Mouse (Mus musculus): Measurements from ENCODE around the gene Tas1r2.

The Tas1r2 gene

GRCm38 (mm10) chr4:139653238-139653637, at the start of gene Tas1r2:
Tas1r2 (plus strand) TSS chr4:139653538.
- no peak for DNase-seq (ENCODE audit: low spot score)

DNA sequence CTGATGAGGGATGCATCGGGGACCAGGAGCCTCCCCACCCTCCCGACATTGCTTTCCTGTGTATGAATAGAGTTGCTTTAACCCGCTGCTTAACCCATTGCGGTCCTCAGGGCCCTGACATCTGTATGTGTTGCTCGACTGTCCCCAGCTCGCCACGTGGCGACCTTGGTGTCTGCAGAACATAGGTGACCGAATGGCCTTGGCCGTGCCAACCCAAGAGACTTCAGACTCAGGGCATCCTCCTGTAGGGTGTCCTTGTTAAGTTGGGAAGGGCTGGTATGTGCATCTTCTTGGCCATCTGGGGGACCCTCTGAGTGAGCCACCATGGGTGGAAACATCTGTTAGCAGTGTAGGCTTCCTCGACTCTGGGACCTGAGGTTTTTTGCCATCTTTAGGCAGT, 48.1 kb upstream of the Tas1r2 start:
- DNase-seq (ENCODE audit: low spot score) = no peak

DNA sequence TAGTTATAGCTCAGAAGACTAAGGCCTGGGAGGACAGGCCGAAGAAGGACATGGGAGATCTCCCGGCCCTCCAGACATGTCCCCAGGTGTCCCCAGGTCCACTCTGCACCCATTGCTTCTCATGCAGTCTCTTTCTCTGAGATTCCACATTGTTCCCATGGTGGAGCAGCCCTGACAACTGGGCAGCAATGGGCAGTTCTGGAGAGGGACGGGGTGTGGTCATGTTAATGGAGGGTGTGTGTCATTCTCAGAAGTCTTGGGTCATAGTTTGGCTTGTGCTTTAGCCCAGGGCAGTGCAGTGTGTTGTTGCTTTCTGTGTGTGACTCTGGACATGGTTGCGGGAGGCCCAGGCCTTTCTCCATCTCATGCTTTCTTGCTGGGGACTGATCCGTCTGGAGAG, 46.6 kb upstream of the Tas1r2 start:
- DNase-seq (ENCODE audit: low spot score) = no peak

- no peak for DNase-seq (ENCODE audit: low spot score)
Measured at GRCm38 (mm10) chr4:139608975-139609374, 44.4 kb upstream of the Tas1r2 start.

DNA sequence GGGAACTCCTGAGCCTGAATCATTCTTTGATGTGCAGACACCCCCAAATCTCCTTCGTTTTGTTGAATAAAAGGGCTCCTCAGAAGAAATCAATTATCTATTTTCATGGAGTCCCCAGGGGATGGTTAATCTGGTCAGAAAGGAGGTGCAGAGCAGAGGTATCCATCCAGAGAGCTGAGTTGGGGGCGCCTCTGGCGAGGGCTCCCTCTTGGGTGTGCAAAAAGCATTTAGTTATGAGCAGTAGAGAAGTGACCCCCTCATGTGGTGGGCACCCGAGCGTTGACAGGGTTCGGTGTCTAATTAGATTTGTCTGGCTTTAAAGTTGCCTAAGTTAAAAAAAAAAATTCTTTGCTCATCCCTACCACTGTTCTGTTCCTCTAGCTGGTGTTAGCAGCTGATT, 42.4 kb upstream of the Tas1r2 start:
- DNase-seq (ENCODE audit: low spot score) = no peak

DNA sequence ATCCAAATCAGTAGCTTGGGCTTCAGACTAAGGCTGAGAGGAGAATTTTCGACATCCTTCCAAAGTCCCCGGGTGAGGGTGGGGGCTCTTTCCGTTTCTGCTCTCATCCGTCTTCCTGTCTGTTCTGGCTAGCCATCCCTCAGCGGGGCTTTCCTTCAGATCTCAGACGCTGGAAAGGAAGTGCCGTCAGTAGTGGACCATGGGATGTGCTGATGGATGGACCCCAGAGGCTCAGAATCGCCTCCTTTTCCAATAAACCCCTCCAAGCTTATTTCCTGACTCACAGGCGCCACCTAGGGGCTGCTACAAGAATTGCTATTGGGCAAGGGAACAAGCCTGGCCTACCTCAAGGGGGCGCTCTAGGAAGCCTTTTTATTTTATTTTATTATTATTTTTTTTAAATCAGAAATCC, 41.8 kb upstream of the Tas1r2 start:
- DNase-seq (ENCODE audit: low spot score) = peak; percentile 64

DNA sequence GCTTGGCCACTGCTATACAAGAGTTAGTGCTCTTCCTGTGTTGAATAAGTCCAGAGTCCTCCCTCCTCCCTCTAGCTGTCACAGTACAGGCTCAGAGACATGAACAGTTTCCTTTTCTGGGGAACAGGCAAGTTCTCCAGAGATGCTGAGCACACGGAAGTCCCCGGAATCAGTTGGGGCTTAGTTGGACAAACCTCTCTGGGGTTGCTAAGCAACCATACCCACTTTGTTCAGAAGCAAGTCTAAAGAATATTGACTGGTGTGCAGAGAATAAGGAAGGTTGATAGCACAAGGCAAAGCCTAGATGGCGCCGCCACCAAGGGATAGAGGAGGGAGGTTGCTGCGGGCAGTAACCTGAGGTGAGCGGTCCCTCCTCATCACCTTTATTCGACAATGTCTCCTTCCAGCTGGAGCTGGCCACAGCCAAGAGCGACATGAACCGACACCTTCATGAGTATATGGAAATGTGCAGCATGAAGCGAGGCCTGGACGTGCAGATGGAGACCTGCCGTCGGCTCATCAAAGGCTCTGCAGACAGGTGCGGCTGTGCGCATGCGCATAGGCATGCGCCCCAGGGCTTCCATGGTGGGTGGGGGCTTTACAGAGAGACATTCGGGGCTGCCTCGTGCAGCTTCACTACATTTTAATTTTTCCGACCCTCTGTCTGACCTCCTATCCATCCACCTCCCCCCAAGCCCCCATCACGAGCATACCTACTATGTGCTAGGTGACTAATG, 38.6 kb upstream of the Tas1r2 start:
- DNase-seq (ENCODE audit: low spot score) = no peak

- DNase-seq (ENCODE audit: low spot score) = no peak
Measured at GRCm38 (mm10) chr4:139616276-139617000, 36.9 kb upstream of the Tas1r2 start.

DNA sequence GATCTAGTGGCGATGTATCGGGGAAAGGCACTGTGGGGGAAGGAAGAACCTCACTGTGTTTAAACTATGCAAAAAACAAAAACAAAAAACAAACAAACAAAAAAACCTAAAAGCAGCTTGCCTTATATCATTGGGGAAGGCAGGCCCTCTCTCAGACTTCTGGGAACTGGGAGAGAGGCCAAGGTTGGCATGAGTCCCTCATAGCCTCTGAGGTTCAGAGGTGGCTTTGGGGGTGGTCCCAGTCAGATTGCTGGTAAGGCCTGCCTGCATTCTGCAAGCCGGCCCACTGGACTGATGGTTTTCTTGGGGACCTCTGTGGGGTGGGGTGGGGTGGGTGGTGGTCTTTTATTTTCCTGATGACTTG, 36.4 kb upstream of the Tas1r2 start:
- DNase-seq (ENCODE audit: low spot score) = no peak

DNA sequence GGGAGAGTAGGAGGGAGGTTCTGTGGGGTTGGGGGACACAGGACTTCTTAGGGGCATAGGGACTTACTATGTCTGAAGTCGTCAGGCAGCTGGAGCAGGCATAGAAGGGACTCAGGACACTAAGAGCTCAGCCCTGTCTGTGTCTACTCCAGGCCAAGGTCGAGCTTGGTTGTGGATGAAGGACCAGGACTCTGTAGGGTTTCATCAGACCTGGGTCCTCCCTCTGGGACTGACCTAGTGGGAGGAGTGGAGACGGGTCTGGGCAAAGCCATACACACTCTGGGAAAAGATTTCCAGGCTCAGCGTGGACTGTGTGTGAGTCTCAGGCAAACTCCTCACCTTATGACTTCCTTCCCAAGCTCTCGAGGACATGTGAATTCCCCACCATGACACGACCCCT, 33.6 kb upstream of the Tas1r2 start:
- no peak for DNase-seq (ENCODE audit: low spot score)

- DNase-seq (ENCODE audit: low spot score) = peak; percentile 66
Measured at GRCm38 (mm10) chr4:139622373-139623282, 30.7 kb upstream of the Tas1r2 start, which contains the start of gene Aldh4a1. Aldh4a1 (plus strand) TSS chr4:139622866.

- no peak for DNase-seq (ENCODE audit: low spot score)
Measured at GRCm38 (mm10) chr4:139623434-139624115, 29.8 kb upstream of the Tas1r2 start.

DNA sequence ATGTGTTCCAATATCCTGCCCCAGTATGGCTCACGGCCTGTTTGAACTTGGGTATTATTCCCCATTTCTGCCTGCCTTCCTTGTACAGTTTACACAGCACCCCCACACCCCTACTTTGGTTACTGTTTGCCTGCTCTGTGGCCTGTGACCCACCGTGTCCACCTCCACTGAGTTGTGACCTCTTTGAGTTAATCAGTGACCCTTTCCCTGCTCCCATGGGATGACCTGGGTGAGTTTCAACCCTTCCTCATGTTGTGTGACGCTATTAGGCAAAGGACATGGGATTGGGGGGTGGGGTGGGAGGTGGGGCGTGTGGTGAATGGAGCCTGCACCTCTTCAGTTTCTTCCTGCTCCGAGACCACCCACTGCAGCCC, 29.2 kb upstream of the Tas1r2 start:
- DNase-seq (ENCODE audit: low spot score) = no peak

GRCm38 (mm10) chr4:139624706-139625105, 28.6 kb upstream of the Tas1r2 start:
- DNase-seq (ENCODE audit: low spot score) = no peak

DNA sequence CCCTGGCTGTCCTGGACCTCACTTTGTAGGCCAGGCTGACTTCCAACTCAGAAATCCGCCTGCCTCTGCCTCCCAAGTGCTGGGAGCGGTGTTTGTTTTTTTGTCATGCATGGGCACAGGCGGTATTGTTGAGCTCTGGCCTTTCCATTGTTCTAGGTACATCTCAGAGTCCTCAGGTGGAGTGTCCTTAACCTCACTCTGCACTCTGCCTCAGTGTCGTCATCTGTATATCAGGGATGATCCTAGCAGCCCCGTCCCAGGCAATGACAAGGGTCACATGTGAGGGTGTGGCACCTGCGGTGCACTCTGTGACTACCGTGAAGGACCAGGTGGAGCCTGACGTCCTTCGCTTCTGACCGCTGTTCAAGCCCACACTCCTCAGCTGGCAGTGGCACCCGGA, 26.0 kb upstream of the Tas1r2 start:
- no peak for DNase-seq (ENCODE audit: low spot score)

DNA sequence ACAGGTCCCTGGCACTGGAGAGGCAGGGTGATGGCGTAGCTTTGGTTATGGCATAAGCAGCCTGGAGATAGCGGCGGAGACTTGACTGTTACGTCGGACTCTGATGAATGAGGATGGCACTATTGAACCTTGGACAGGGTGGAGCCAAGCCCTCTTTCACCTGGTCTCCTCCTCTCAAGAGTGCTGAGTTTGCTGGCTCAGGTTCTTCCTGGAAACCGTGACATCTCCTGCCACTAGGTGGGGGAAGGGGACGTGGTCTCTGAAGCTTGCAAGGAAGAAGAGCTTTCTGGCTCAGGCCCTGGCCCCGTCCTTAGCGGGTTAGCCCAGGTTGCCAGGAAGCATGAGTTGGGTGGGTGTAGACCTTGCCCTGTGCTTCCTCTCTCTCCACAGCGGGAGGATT, 23.2 kb upstream of the Tas1r2 start:
- DNase-seq (ENCODE audit: low spot score) = no peak

GRCm38 (mm10) chr4:139631141-139631540, 22.2 kb upstream of the Tas1r2 start:
- no peak for DNase-seq (ENCODE audit: low spot score)

DNA sequence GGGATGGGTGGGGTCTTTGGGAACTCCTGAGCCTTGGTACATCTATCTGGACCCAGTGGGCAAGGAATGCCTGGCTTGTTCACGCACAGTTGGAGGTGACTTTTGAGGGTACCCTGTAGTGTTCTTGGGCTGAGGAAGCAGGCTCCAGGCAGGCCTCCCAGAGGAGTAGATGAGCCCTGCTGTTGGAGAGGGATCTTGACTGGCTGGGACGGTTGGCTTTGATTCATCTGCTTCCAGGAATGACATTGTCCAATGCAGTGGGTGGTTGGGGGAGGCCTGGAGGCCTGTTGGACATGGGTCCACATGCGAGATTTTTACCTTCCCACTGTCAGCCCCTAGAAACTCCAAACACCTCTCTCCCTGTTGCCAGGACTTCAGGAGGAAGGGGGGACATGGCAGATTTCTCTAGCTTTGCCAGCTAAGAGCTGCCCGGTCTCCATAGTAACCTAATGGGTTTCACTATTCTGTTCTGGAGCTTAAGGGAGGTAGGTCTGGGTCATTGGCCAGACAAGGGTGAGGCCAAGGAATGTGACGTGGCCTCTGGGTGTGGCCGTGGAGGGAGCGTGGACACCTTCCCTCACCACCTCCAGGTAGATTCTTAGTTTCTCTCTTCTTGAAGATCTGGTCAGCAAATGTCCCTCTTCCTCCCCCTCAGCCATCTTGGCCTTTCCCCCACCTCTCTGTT, 21.6 kb upstream of the Tas1r2 start:
- DNase-seq (ENCODE audit: low spot score) = no peak

DNA sequence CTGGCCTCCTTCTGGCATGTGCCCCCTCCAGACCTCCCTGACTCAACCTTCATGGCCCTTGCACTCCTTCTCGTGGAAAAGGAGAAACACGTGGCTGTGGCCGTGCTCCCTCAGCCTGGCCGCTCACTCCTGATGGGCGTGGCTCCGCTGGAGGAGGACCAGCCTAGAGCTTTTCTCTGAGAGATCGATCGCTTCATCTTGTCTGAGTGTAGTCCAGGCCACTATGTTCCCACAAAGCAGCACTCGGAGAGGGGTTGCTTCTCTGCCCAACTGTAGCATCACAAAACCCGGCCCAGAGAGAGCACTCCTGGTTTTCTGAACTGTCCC, 21.1 kb upstream of the Tas1r2 start:
- no peak for DNase-seq (ENCODE audit: low spot score)

DNA sequence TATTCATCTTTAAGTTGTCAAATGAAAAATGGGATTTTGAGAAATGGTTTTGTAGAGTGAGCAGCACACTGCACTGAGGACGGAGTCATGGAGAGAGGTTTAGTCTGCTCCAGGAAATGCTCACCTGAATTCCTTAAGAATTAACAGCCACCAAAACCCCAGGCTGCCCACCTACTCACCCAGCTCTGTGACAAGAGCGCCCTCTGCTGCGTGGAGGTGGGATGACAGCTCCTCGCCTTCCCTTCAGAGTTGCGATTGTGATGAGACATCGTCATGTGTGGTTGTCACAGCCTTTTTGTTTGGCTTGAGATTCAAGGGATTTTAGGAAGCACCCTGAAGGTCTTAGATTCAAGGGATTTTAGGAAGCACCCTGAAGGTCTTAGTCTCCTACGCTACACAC, 17.0 kb upstream of the Tas1r2 start:
- peak; percentile 59 for DNase-seq (ENCODE audit: low spot score)

GRCm38 (mm10) chr4:139637847-139638246, 15.5 kb upstream of the Tas1r2 start:
- DNase-seq (ENCODE audit: low spot score) = no peak

GRCm38 (mm10) chr4:139638356-139638755, 15.0 kb upstream of the Tas1r2 start:
- DNase-seq (ENCODE audit: low spot score) = no peak

All from ovary, postnatal 10 days (tissue).